Mouse (Mus musculus) hematopoietic stem cell, adult 5-6 weeks (primary cell): ENCODE data around the gene Stk32c. TPM values are rescaled to one million over a fixed set of nuclear protein-coding genes. Genes with fewer than 3 reads are reported as not detected.

ENCODE experiments used
- total RNA-seq: library from RNA; stranded (forward); fragments of 172-1452, 232-1000 nt; gene quantifications from 2 replicates; pipeline ENCODE4 v1.2.3, GENCODE M21; 2017

Gene Stk32c
- total RNA-seq, 1 experiment from 2014 or later: not detected

Other genes with a start within 250 kb of the Stk32c start
- gene Dpysl4, start 127.3 kb downstream of the Stk32c start, total RNA-seq: not detected in 2 replicates
- 2.8 and 9.5 TPM in 2 replicates for gene Lrrc27, start 319 bp downstream of the Stk32c start, total RNA-seq
- gene Pwwp2b, start 35.2 kb upstream of the Stk32c start, total RNA-seq: 4.1 and 7.5 TPM in 2 replicates
- gene Inpp5a, start 175.8 kb upstream of the Stk32c start, total RNA-seq: 5.6 and 16.6 TPM in 2 replicates